Mouse (Mus musculus) heart, postnatal 0 days (tissue): ENCODE measurements around the gene St13. TPM values are rescaled to one million over a fixed set of nuclear protein-coding genes. Genes with fewer than 3 reads are reported as not detected.

Experiments
- ATAC-seq: fragments of 200-750 bp; cut with Nextera tagmentation; 2 replicates; pipeline ENCODE4 v1.8.0; 2017; ENCODE audit warnings: low read depth, moderate number of reproducible peaks, moderate library complexity; ENCODE audit not compliant: insufficient read depth
- DNase-seq: peaks from one replicate; pipeline ENCODE4 v3.0.0-alpha.2; 2016; ENCODE audit warnings: low spot score
- H3K27ac ChIP-seq: fragments of 300-500 bp; sonication (generic); 2 replicates; pipeline ENCODE4 v1.5.1; 2014; ENCODE audit warnings: low read depth, mild to moderate bottlenecking
- H3K27me3 ChIP-seq: fragments of 300-500 bp; sonication (generic); 2 replicates; pipeline ENCODE4 v1.6.1; 2014; ENCODE audit warnings: low read length, mixed read lengths; ENCODE audit not compliant: control insufficient read depth, insufficient read depth
- H3K36me3 ChIP-seq: fragments of 300-500 bp; sonication (generic); replicated peaks from 2 replicates; pipeline ENCODE4 v1.6.1; 2014; ENCODE audit warnings: low read length, mixed read lengths; ENCODE audit not compliant: control insufficient read depth, insufficient read depth
- H3K4me1 ChIP-seq: fragments of 300-500 bp; sonication (generic); 2 replicates; pipeline ENCODE4 v1.6.1; 2014; ENCODE audit warnings: antibody characterized with exemption; ENCODE audit not compliant: control insufficient read depth, insufficient read depth
- H3K4me2 ChIP-seq: fragments of 300-500 bp; sonication (generic); 2 replicates; pipeline ENCODE4 v1.6.1; 2014; ENCODE audit warnings: low read depth, mild to moderate bottlenecking, low read length, moderate library complexity
- H3K4me3 ChIP-seq: fragments of 300-500 bp; sonication (generic); 2 replicates; pipeline ENCODE4 v1.5.1; 2014; ENCODE audit warnings: low read depth, low read length
- H3K9ac ChIP-seq: fragments of 300-500 bp; sonication (generic); replicated peaks from 2 replicates; pipeline ENCODE4 v1.6.1; 2014; ENCODE audit warnings: low read depth, low read length, mixed read lengths
- H3K9me3 ChIP-seq: fragments of 300-500 bp; sonication (generic); replicated peaks from 2 replicates; pipeline ENCODE4 v1.6.1; 2016; ENCODE audit warnings: low read length; ENCODE audit not compliant: control insufficient read depth
- CTCF ChIP-seq: IDR thresholded peaks from 2 replicates; pipeline ENCODE4 v1.5.1; 2016; ENCODE audit warnings: antibody characterized with exemption, control low read depth, low read depth
- EP300 ChIP-seq: IDR thresholded peaks from 2 replicates; pipeline ENCODE4 v1.6.1; 2016; ENCODE audit warnings: antibody characterized with exemption, low read depth
- WGBS: fragments of 180-500 bp; shearing (Covaris S2); extraction: QIAGEN DNeasy Blood & Tissue Kit; methylation state at CpG from one replicate; pipeline ENCODE4 v1.1.7; 2014; 5-methylcytosine and 5-hydroxymethylcytosine counted together
- polyA plus RNA-seq: library from polyadenylated mRNA; unstranded; fragments of >200 nt; fragmentation: Nextera tagmentation; extraction: Ambion mirVana; gene quantifications from 2 replicates; pipeline ENCODE4 v1.2.1, GENCODE M21; 2015
- total RNA-seq: library from RNA; depleted of rRNA; stranded (reverse); fragments of >200 nt; gene quantifications from 2 replicates; pipeline ENCODE4 v1.2.3, GENCODE M21; 2014; ENCODE audit warnings: low replicate concordance

St13 gene
- total and polyA plus RNA-seq, 2 experiments from 2014 or later = 52.8 to 85.4 TPM

DNA sequence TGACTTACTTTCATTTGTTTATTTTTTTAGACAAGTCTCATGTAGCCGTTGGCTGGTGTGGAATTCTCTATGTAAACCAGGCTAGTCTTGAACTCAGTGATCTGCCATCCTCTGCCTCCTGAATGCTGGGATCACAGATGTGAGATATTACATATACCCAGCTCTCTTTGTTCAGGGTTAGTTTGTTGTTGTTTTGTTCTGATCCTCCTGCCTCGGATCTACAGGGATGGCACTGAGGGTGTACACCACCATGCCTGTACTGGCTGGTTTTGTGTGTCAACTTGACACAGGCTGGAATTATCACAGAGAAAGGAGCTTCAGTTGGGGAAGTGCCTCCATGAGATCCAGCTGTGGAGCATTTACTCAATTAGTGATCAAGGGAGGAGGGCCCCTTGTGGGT lies 51.5 kb downstream of the St13 start:
- H3K4me2 ChIP-seq = no peak overlapping the region
- TF ChIP-seq EP300 (no peak), CTCF (no peak)
- peaks cover 7% of the 10 kb centered on the region; the same call in 1 of the 2 replicates for H3K36me3 ChIP-seq
- no peaks in the 10 kb centered on the region for H3K27me3 ChIP-seq
- no peak overlapping the region for H3K9ac ChIP-seq
- H3K4me3 ChIP-seq = no peak overlapping the region
- no peak overlapping the region for H3K27ac ChIP-seq
- WGBS = 65% methylated on average over 2 of the region's 2 CpGs
- DNase-seq (no peak), ATAC-seq (no peak)
- peaks cover 4% of the 10 kb centered on the region; the same call in 1 of the 2 replicates for H3K4me1 ChIP-seq
- no peaks in the 10 kb centered on the region for H3K9me3 ChIP-seq

DNA sequence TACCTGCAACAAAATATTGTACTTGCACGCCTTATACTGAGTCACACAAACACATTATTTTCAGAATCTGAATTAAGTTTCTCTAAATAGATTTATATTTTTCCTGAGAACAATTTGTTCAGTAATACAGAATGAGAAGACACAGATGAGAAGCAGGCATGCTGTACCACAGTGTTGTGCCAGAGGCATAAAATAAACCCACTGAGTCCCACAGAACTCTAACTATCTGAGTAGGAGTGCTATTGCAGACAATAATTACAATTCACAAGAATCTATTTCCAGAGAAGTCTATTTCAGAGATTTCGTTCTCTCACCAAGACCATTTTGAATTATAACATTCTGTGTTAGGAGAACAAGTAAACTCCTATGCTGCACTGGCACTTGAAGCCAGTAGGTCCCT lies 52.4 kb downstream of the St13 start:
- H3K36me3 ChIP-seq = peaks cover 16% of the 10 kb centered on the region; the same call in 1 of the 2 replicates
- H3K4me2 ChIP-seq = no peak overlapping the region
- DNase-seq (no peak), ATAC-seq (no peak)
- H3K4me1 ChIP-seq = peaks cover 4% of the 10 kb centered on the region; the same call in 1 of the 2 replicates
- no peak overlapping the region for H3K4me3 ChIP-seq
- H3K27me3 ChIP-seq = no peaks in the 10 kb centered on the region
- H3K9ac ChIP-seq = no peak overlapping the region
- H3K9me3 ChIP-seq = no peaks in the 10 kb centered on the region
- H3K27ac ChIP-seq = no peak overlapping the region
- WGBS = 90% methylated on average over 2 of the region's 2 CpGs
- no peak for TF ChIP-seq EP300
- no peak for TF ChIP-seq CTCF

DNA sequence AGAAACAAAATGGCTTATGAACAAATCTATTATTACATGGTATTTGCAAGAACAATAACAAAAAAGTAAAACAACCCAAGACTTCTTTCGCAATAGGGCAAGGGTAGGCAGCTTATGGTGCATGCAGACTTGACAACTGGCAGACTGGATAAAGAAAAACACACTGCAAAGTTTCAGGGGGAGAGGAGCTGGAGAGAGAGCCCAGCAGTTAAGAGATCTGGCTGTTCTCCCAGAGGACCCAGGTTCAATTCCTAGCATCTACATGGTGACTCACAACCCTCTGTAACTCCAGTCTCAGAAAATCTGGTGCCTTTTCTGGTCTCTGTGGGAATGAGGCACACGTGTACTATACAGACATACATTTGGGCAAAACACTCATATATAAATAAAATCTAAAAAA lies 58.5 kb downstream of the St13 start:
- Histone ChIP-seq H3K27ac (no peak overlapping the region), H3K9me3 (no peaks in the 10 kb centered on the region), H3K4me2 (no peak overlapping the region), H3K27me3 (no peaks in the 10 kb centered on the region), H3K9ac (no peak overlapping the region), H3K4me3 (no peak overlapping the region), H3K4me1 (no peaks in the 10 kb centered on the region), H3K36me3 (peaks cover 46% of the 10 kb centered on the region)
- ATAC-seq (no peak), DNase-seq (no peak)
- TF ChIP-seq EP300 (no peak), CTCF (no peak)
- WGBS = 84% methylated on average over 2 of the region's 2 CpGs

DNA sequence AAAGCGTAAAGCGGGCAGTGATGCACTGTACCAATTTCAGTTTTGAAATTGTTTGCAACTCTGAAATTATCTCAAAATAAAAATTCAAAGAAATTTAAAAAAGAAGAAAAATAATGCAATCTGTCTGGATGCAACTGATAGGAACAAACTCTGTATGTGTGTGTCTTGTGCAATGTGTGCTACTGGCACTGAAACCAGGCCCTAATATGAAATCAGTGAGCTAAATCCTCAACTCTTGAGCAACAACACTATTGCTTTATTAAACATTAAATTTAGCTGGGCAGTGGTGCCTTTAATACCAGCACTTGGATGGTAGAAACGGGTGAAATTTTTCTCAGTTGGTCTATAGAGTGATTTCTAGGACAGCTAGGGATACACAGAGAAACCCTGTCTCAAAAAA lies 60.7 kb downstream of the St13 start:
- Histone ChIP-seq H3K36me3 (peaks cover 64% of the 10 kb centered on the region), H3K4me1 (no peaks in the 10 kb centered on the region), H3K9me3 (no peaks in the 10 kb centered on the region), H3K27me3 (no peaks in the 10 kb centered on the region), H3K9ac (no peak overlapping the region), H3K27ac (no peak overlapping the region), H3K4me3 (no peak overlapping the region), H3K4me2 (no peak overlapping the region)
- 89% methylated on average over 3 of the region's 3 CpGs for WGBS
- TF ChIP-seq CTCF (no peak), EP300 (no peak)
- DNase-seq = no peak
- ATAC-seq = no peak

DNA sequence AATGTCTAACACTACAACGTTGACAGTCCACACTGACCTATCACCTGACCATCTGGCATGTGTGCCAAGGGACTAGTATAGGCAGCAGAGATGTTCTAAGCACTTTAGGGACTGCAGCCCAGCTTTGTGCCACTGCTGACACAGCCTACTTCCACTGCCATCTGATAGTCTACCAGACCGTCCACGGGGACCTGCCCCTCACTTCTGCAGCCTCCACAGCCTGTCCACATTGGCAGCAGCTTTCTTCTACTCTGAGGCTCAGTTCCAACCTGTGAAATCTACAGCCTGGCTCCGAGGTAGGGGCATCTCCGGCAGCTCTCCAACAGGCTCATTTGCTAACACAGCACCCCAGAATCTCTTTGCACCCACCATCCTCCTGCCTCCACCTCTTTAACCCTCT lies 63.4 kb downstream of the St13 start:
- ATAC-seq = no peak
- Histone ChIP-seq H3K27me3 (no peaks in the 10 kb centered on the region), H3K27ac (no peak overlapping the region), H3K4me1 (no peaks in the 10 kb centered on the region), H3K36me3 (peaks cover 66% of the 10 kb centered on the region), H3K9me3 (no peaks in the 10 kb centered on the region), H3K4me2 (no peak overlapping the region), H3K9ac (no peak overlapping the region), H3K4me3 (no peak overlapping the region)
- TF ChIP-seq EP300 = no peak
- no peak for TF ChIP-seq CTCF
- no peak for DNase-seq
- 85% methylated on average over 5 of the region's 5 CpGs for WGBS

DNA sequence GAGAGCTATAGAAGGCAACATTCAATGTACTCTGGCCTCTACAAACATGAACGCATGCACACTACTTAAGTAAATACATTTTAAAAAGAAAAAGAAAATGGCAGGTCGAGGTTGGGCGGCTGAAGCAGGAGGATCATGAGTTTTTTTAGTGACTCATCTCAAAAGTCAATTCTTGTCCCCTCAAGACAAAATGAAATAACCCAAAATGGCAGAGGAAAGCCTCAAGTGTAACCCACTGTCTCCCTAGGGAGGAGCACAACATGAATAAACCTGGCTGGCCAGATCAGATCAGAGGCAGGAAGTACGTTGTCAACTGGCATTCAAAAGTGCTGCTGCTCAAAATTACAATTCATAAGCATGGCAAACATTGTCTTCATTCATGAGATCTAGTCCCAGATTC lies 67.4 kb downstream of the St13 start:
- TF ChIP-seq CTCF = no peak
- Histone ChIP-seq H3K27me3 (no peaks in the 10 kb centered on the region), H3K4me2 (no peak overlapping the region), H3K9ac (no peak overlapping the region), H3K9me3 (no peaks in the 10 kb centered on the region), H3K27ac (no peak overlapping the region), H3K4me1 (no peaks in the 10 kb centered on the region), H3K36me3 (peaks cover 62% of the 10 kb centered on the region), H3K4me3 (no peak overlapping the region)
- no peak for DNase-seq
- no peak for ATAC-seq
- 89% methylated on average over 4 of the region's 4 CpGs for WGBS
